Mouse (Mus musculus): Measurements from ENCODE around the gene Gm36210. TPM values are rescaled to one million over a fixed set of nuclear protein-coding genes. Genes with fewer than 3 reads are reported as not detected.

The Gm36210 gene
- polyA plus RNA-seq, 1 experiment from 2014 or later = not detected

GRCm38 (mm10) chr7:4924483-4924882, 18.2 kb upstream of the Gm36210 start:
- H3K27me3 ChIP-seq (replicated peaks; ENCODE audit: insufficient read depth, low read length) = 0 out of 2 replicates have a peak, but pooled peaks cover 3% of the 10 kb centered on the region
- H3K4me2 ChIP-seq (replicated peaks; ENCODE audit: low read depth, low read length) = peak overlapping the region; percentile 48
- H3K9me3 ChIP-seq (ENCODE audit: low read length) = no peaks in the 10 kb centered on the region
- H3K36me3 ChIP-seq (ENCODE audit: insufficient read depth, low read length) = peaks cover 13% of the 10 kb centered on the region
- H3K4me3 ChIP-seq (ENCODE audit: low read depth, low read length) = no peak overlapping the region
- 0 out of 2 replicates have a peak, but pooled peaks have one; percentile 3 for ATAC-seq
- H3K27ac ChIP-seq (ENCODE audit: low read length) = peak overlapping the region; percentile 70
- H3K9ac ChIP-seq (replicated peaks; ENCODE audit: low read depth) = no peak overlapping the region
- no peak for TF ChIP-seq EP300 (IDR thresholded peaks at IDR 0.05)
- peak; percentile 17; the same call in 1 of the 2 replicates for TF ChIP-seq CTCF (IDR thresholded peaks at IDR 0.05)
- peak; percentile 48 for DNase-seq (ENCODE audit: low spot score)
- WGBS = 2% methylated on average over 4 of the region's 4 CpGs
- H3K4me1 ChIP-seq (ENCODE audit: insufficient read depth, low read depth, low read length) = peaks cover 19% of the 10 kb centered on the region

GRCm38 (mm10) chr7:4923586-4924364, 17.5 kb upstream of the Gm36210 start:
- H3K9me3 ChIP-seq (ENCODE audit: low read length) = no peaks in the 10 kb centered on the region
- H3K4me3 ChIP-seq (ENCODE audit: low read depth, low read length) = no peak overlapping the region
- peak overlapping the region; percentile 48 for H3K4me2 ChIP-seq (replicated peaks; ENCODE audit: low read depth, low read length)
- TF ChIP-seq EP300 (IDR thresholded peaks at IDR 0.05) (no peak), CTCF (IDR thresholded peaks at IDR 0.05) (peak; percentile 70)
- 8% methylated on average over 33 of the region's 37 CpGs for WGBS
- DNase-seq (ENCODE audit: low spot score) (peak; percentile 64), ATAC-seq (peak; percentile 11)
- 0 out of 2 replicates have a peak, but pooled peaks cover 3% of the 10 kb centered on the region for H3K27me3 ChIP-seq (replicated peaks; ENCODE audit: insufficient read depth, low read length)
- H3K36me3 ChIP-seq (ENCODE audit: insufficient read depth, low read length) = peaks cover 16% of the 10 kb centered on the region
- H3K9ac ChIP-seq (replicated peaks; ENCODE audit: low read depth) = 0 out of 2 replicates have a peak overlapping the region, but pooled peaks have one; percentile 29
- peak overlapping the region; percentile 70 for H3K27ac ChIP-seq (ENCODE audit: low read length)
- H3K4me1 ChIP-seq (ENCODE audit: insufficient read depth, low read depth, low read length) = peaks cover 19% of the 10 kb centered on the region

GRCm38 (mm10) chr7:4922931-4923565, 16.7 kb upstream of the Gm36210 start:
- WGBS = 2% methylated on average over 14 of the region's 14 CpGs
- Histone ChIP-seq H3K4me2 (replicated peaks; ENCODE audit: low read depth, low read length) (peak overlapping the region; percentile 48), H3K4me1 (ENCODE audit: insufficient read depth, low read depth, low read length) (peaks cover 19% of the 10 kb centered on the region), H3K9me3 (ENCODE audit: low read length) (no peaks in the 10 kb centered on the region), H3K27ac (ENCODE audit: low read length) (peak overlapping the region; percentile 70; the same call in 1 of the 2 replicates), H3K27me3 (replicated peaks; ENCODE audit: insufficient read depth, low read length) (0 out of 2 replicates have a peak, but pooled peaks cover 3% of the 10 kb centered on the region), H3K36me3 (ENCODE audit: insufficient read depth, low read length) (peaks cover 19% of the 10 kb centered on the region), H3K4me3 (ENCODE audit: low read depth, low read length) (peak overlapping the region; percentile 12; the same call in 1 of the 2 replicates), H3K9ac (replicated peaks; ENCODE audit: low read depth) (no peak overlapping the region)
- ATAC-seq (no peak), DNase-seq (ENCODE audit: low spot score) (peak; percentile 36)
- peak; percentile 45 for TF ChIP-seq CTCF (IDR thresholded peaks at IDR 0.05)
- TF ChIP-seq EP300 (IDR thresholded peaks at IDR 0.05) = no peak

- peak overlapping the region; percentile 12; the same call in 1 of the 2 replicates for H3K4me3 ChIP-seq (ENCODE audit: low read depth, low read length)
- H3K9me3 ChIP-seq (ENCODE audit: low read length) = no peaks in the 10 kb centered on the region
- H3K27me3 ChIP-seq (replicated peaks; ENCODE audit: insufficient read depth, low read length) = 0 out of 2 replicates have a peak, but pooled peaks cover 3% of the 10 kb centered on the region
- H3K9ac ChIP-seq (replicated peaks; ENCODE audit: low read depth) = no peak overlapping the region
- DNase-seq (ENCODE audit: low spot score) (peak; percentile 69), ATAC-seq (peak; percentile 5; the same call in 1 of the 2 replicates)
- TF ChIP-seq CTCF (IDR thresholded peaks at IDR 0.05) (no peak), EP300 (IDR thresholded peaks at IDR 0.05) (no peak)
- H3K4me2 ChIP-seq (replicated peaks; ENCODE audit: low read depth, low read length) = peak overlapping the region; percentile 48
- no peak overlapping the region for H3K27ac ChIP-seq (ENCODE audit: low read length)
- WGBS = 2% methylated on average over 14 of the region's 14 CpGs
- H3K36me3 ChIP-seq (ENCODE audit: insufficient read depth, low read length) = peaks cover 24% of the 10 kb centered on the region
- H3K4me1 ChIP-seq (ENCODE audit: insufficient read depth, low read depth, low read length) = peaks cover 19% of the 10 kb centered on the region
Measured at GRCm38 (mm10) chr7:4922508-4922907, 16.2 kb upstream of the Gm36210 start.

- peaks cover 19% of the 10 kb centered on the region for H3K4me1 ChIP-seq (ENCODE audit: insufficient read depth, low read depth, low read length)
- H3K27ac ChIP-seq (ENCODE audit: low read length) = peak within 1 kb of the TSS; percentile 40; the same call in 1 of the 2 replicates
- H3K4me2 ChIP-seq (replicated peaks; ENCODE audit: low read depth, low read length) = peak within 1 kb of the TSS; percentile 48
- no peak for ATAC-seq
- peaks cover 24% of the 10 kb centered on the region for H3K36me3 ChIP-seq (ENCODE audit: insufficient read depth, low read length)
- 33% methylated on average over 8 of the region's 8 CpGs for WGBS
- peak within 1 kb of the TSS; percentile 12; the same call in 1 of the 2 replicates for H3K4me3 ChIP-seq (ENCODE audit: low read depth, low read length)
- H3K27me3 ChIP-seq (replicated peaks; ENCODE audit: insufficient read depth, low read length) = 0 out of 2 replicates have a peak, but pooled peaks cover 3% of the 10 kb centered on the region
- no peak within 1 kb of the TSS for H3K9ac ChIP-seq (replicated peaks; ENCODE audit: low read depth)
- H3K9me3 ChIP-seq (ENCODE audit: low read length) = no peaks in the 10 kb centered on the region
- TF ChIP-seq EP300 (IDR thresholded peaks at IDR 0.05) (no peak), CTCF (IDR thresholded peaks at IDR 0.05) (no peak)
- no peak for DNase-seq (ENCODE audit: low spot score)
Measured at GRCm38 (mm10) chr7:4921824-4922482, 15.6 kb upstream of the Gm36210 start, which contains the start of gene Nat14. Gene Nat14, plus strand, starts transcription at chr7:4922028.

Data from lung, postnatal 0 days (tissue).